Mouse (Mus musculus) right cerebral cortex, adult 18-20 months (tissue): Measurements from ENCODE around the gene Bpifa6.

Experiments
- DNase-seq: peaks from one replicate; pipeline ENCODE4 v3.0.0; 2022; ENCODE audit warnings: mixed read lengths

Gene Bpifa6

GRCm38 (mm10) chr2:154044743-154045142 is 70.0 kb downstream of the Bpifa6 start:
- no peak for DNase-seq
